Mouse (Mus musculus): ENCODE data around the gene Gap43.

- no peak for TF ChIP-seq CTCF (conservative IDR thresholded peaks at IDR 0.05; ENCODE audit: insufficient read depth, insufficient read length, low read depth, low read length)
- TF ChIP-seq POLR2A (IDR thresholded peaks at IDR 0.05; ENCODE audit: low read depth, low read length) = no peak
These were observed 17.6 kb upstream of the Gap43 start for GRCm38 (mm10) chr16:42358058-42358457.

Measured in kidney, adult 2 months (tissue).